Mouse (Mus musculus): ENCODE data around the gene Usp1. TPM values are rescaled to one million over a fixed set of nuclear protein-coding genes. Genes with fewer than 3 reads are reported as not detected.

Gene Usp1
- 293 and 960 TPM in 2 replicates for polyA plus RNA-seq (2012; rRNA removed)

GRCm38 (mm10) chr4:98923568-98924070 lies at the start of gene Usp1:
Usp1 (plus strand) TSS chr4:98923810.
- H3K4me3 ChIP-seq (ENCODE audit: control insufficient read depth, insufficient read depth, low read length): peak within 1 kb of the TSS; percentile 81
- no peaks in the 10 kb centered on the region for H3K27me3 ChIP-seq (ENCODE audit: control insufficient read depth, insufficient read depth, low read length)
- peak; percentile 52; the same call in 1 of the 2 replicates for TF ChIP-seq POLR2A (IDR thresholded peaks at IDR 0.05; ENCODE audit: control insufficient read depth, extremely low read depth, insufficient read depth, low read length, poor library complexity)
- no peak; the same call in 1 of the 2 replicates for TF ChIP-seq CTCF (IDR thresholded peaks at IDR 0.05; ENCODE audit: borderline replicate concordance, control insufficient read depth, extremely low read depth, insufficient read depth, low read length, poor library complexity)
- peaks cover 9% of the 10 kb centered on the region; the same call in 1 of the 2 replicates for H3K4me1 ChIP-seq (replicated peaks; ENCODE audit: control insufficient read depth, insufficient read depth, low read length)
- peaks cover under 1% of the 10 kb centered on the region; the same call in 1 of the 2 replicates for H3K36me3 ChIP-seq (ENCODE audit: control insufficient read depth, insufficient read depth, low read length)
- peak within 1 kb of the TSS; percentile 94 for H3K27ac ChIP-seq (ENCODE audit: control insufficient read depth, insufficient read depth, low read length)
- under 1% methylated on average over 67 of the region's 67 CpGs for WGBS
- DNase-seq: peak; percentile 81

GRCm38 (mm10) chr4:98882706-98883105 lies 40.9 kb upstream of the Usp1 start:
- H3K27me3 ChIP-seq (ENCODE audit: control insufficient read depth, insufficient read depth, low read length): no peaks in the 10 kb centered on the region
- TF ChIP-seq POLR2A (IDR thresholded peaks at IDR 0.05; ENCODE audit: control insufficient read depth, extremely low read depth, insufficient read depth, low read length, poor library complexity) (no peak), CTCF (IDR thresholded peaks at IDR 0.05; ENCODE audit: borderline replicate concordance, control insufficient read depth, extremely low read depth, insufficient read depth, low read length, poor library complexity) (no peak)
- no peak for DNase-seq
- no peak overlapping the region for H3K27ac ChIP-seq (ENCODE audit: control insufficient read depth, insufficient read depth, low read length)
- H3K36me3 ChIP-seq (ENCODE audit: control insufficient read depth, insufficient read depth, low read length): no peaks in the 10 kb centered on the region
- H3K4me3 ChIP-seq (ENCODE audit: control insufficient read depth, insufficient read depth, low read length): no peak overlapping the region
- WGBS: 74% methylated on average over 3 of the region's 3 CpGs
- H3K4me1 ChIP-seq (replicated peaks; ENCODE audit: control insufficient read depth, insufficient read depth, low read length): no peaks in the 10 kb centered on the region

GRCm38 (mm10) chr4:98886377-98886776 lies 37.2 kb upstream of the Usp1 start:
- no peak for DNase-seq
- Histone ChIP-seq H3K4me1 (replicated peaks; ENCODE audit: control insufficient read depth, insufficient read depth, low read length) (no peaks in the 10 kb centered on the region), H3K36me3 (ENCODE audit: control insufficient read depth, insufficient read depth, low read length) (no peaks in the 10 kb centered on the region), H3K27ac (ENCODE audit: control insufficient read depth, insufficient read depth, low read length) (no peak overlapping the region), H3K27me3 (ENCODE audit: control insufficient read depth, insufficient read depth, low read length) (no peaks in the 10 kb centered on the region), H3K4me3 (ENCODE audit: control insufficient read depth, insufficient read depth, low read length) (no peak overlapping the region)
- TF ChIP-seq POLR2A (IDR thresholded peaks at IDR 0.05; ENCODE audit: control insufficient read depth, extremely low read depth, insufficient read depth, low read length, poor library complexity): no peak
- TF ChIP-seq CTCF (IDR thresholded peaks at IDR 0.05; ENCODE audit: borderline replicate concordance, control insufficient read depth, extremely low read depth, insufficient read depth, low read length, poor library complexity): no peak
- WGBS: 57% methylated on average over 4 of the region's 4 CpGs

- DNase-seq: peak; percentile 16
- TF ChIP-seq CTCF (IDR thresholded peaks at IDR 0.05; ENCODE audit: borderline replicate concordance, control insufficient read depth, extremely low read depth, insufficient read depth, low read length, poor library complexity): no peak
- no peak for TF ChIP-seq POLR2A (IDR thresholded peaks at IDR 0.05; ENCODE audit: control insufficient read depth, extremely low read depth, insufficient read depth, low read length, poor library complexity)
- H3K4me1 ChIP-seq (replicated peaks; ENCODE audit: control insufficient read depth, insufficient read depth, low read length): no peaks in the 10 kb centered on the region
- no peaks in the 10 kb centered on the region for H3K36me3 ChIP-seq (ENCODE audit: control insufficient read depth, insufficient read depth, low read length)
- no peak overlapping the region for H3K4me3 ChIP-seq (ENCODE audit: control insufficient read depth, insufficient read depth, low read length)
- WGBS: 41% methylated on average over 10 of the region's 10 CpGs
- H3K27me3 ChIP-seq (ENCODE audit: control insufficient read depth, insufficient read depth, low read length): no peaks in the 10 kb centered on the region
- no peak overlapping the region for H3K27ac ChIP-seq (ENCODE audit: control insufficient read depth, insufficient read depth, low read length)
These were observed 36.5 kb upstream of the Usp1 start for GRCm38 (mm10) chr4:98887148-98887547.

GRCm38 (mm10) chr4:98910246-98910645 lies 13.4 kb upstream of the Usp1 start:
- no peak overlapping the region for H3K4me3 ChIP-seq (ENCODE audit: control insufficient read depth, insufficient read depth, low read length)
- TF ChIP-seq POLR2A (IDR thresholded peaks at IDR 0.05; ENCODE audit: control insufficient read depth, extremely low read depth, insufficient read depth, low read length, poor library complexity): no peak
- no peak for TF ChIP-seq CTCF (IDR thresholded peaks at IDR 0.05; ENCODE audit: borderline replicate concordance, control insufficient read depth, extremely low read depth, insufficient read depth, low read length, poor library complexity)
- DNase-seq: no peak
- no peaks in the 10 kb centered on the region for H3K36me3 ChIP-seq (ENCODE audit: control insufficient read depth, insufficient read depth, low read length)
- WGBS: 93% methylated on average over 5 of the region's 5 CpGs
- H3K4me1 ChIP-seq (replicated peaks; ENCODE audit: control insufficient read depth, insufficient read depth, low read length): no peaks in the 10 kb centered on the region
- H3K27ac ChIP-seq (ENCODE audit: control insufficient read depth, insufficient read depth, low read length): no peak overlapping the region
- no peaks in the 10 kb centered on the region for H3K27me3 ChIP-seq (ENCODE audit: control insufficient read depth, insufficient read depth, low read length)

GRCm38 (mm10) chr4:98917724-98918123 lies 5.9 kb upstream of the Usp1 start:
- H3K4me3 ChIP-seq (ENCODE audit: control insufficient read depth, insufficient read depth, low read length): no peak overlapping the region
- DNase-seq: no peak
- no peaks in the 10 kb centered on the region for H3K36me3 ChIP-seq (ENCODE audit: control insufficient read depth, insufficient read depth, low read length)
- no peak for TF ChIP-seq POLR2A (IDR thresholded peaks at IDR 0.05; ENCODE audit: control insufficient read depth, extremely low read depth, insufficient read depth, low read length, poor library complexity)
- TF ChIP-seq CTCF (IDR thresholded peaks at IDR 0.05; ENCODE audit: borderline replicate concordance, control insufficient read depth, extremely low read depth, insufficient read depth, low read length, poor library complexity): no peak
- WGBS: 97% methylated on average over 2 of the region's 2 CpGs
- no peak overlapping the region for H3K27ac ChIP-seq (ENCODE audit: control insufficient read depth, insufficient read depth, low read length)
- H3K4me1 ChIP-seq (replicated peaks; ENCODE audit: control insufficient read depth, insufficient read depth, low read length): peaks cover 7% of the 10 kb centered on the region; the same call in 1 of the 2 replicates
- no peaks in the 10 kb centered on the region for H3K27me3 ChIP-seq (ENCODE audit: control insufficient read depth, insufficient read depth, low read length)

Measured in thymus, adult 2 months (tissue).